Mouse (Mus musculus) T-helper 2 cell (primary cell): Measurements from ENCODE around the gene E2f2.

Experiments used
- in situ Hi-C: fragments of 300-600 bp; cut with MboI, MseI; formaldehyde crosslinking; loops from one replicate; pipeline ENCODE4 v1.15.1; 2025; ENCODE audit warnings: high pct_unique_total_duplicates

The E2f2 gene

GRCm38 (mm10) chr4:136173210-136173715 lies 1.1 kb downstream of the E2f2 start:
- in situ Hi-C loops: no loop called here

- in situ Hi-C loops: no loop called here
Measured at GRCm38 (mm10) chr4:136174216-136175193, 2.3 kb downstream of the E2f2 start.

- in situ Hi-C loops: no loop called here
Measured at GRCm38 (mm10) chr4:136176022-136176552, 3.9 kb downstream of the E2f2 start.

- in situ Hi-C loops: no loop called here
Measured at GRCm38 (mm10) chr4:136177244-136177611, 5.0 kb downstream of the E2f2 start.

DNA sequence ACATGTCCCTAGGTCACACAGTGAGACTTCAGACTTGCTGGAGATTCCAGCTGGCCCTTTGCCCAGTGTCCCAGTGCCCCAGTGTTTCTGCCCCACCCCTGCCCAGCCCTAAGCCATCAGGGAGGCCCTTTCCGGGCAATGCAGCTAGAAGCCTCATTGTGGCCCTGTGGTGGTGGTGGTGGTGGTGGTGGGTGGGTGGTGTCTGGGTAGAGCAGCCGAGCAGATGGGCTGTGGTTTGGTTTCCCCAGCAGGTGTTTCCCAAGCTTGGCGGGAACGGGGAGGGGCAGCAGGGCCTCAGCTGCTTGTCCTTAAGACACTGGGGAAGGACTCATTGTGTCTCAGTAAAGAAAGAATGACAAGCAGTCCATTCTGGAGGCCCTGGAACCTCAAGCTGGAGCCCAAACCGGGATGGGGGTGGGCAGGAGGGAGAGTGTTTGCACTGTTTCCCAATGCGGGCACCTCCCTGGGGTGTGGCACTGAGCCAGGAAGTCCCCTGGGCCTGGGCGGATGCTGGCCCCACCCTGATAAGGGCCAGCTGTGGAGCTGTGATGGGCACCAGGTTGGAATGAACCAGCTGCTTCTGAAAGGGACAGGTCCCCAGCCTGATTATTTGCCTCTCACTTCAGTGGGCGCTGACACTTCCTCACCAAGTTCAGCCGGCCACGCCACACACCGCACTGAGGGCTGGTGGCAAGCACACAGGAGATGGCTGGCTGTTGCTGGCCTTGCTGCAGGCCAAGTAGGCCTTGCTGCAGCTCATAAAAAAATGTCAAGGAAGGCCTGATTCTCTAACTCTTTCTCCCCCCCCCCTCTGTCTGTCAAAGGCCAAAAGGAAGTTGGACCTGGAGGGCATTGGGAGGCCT lies 5.6 kb downstream of the E2f2 start:
- in situ Hi-C loops: no loop called here

DNA sequence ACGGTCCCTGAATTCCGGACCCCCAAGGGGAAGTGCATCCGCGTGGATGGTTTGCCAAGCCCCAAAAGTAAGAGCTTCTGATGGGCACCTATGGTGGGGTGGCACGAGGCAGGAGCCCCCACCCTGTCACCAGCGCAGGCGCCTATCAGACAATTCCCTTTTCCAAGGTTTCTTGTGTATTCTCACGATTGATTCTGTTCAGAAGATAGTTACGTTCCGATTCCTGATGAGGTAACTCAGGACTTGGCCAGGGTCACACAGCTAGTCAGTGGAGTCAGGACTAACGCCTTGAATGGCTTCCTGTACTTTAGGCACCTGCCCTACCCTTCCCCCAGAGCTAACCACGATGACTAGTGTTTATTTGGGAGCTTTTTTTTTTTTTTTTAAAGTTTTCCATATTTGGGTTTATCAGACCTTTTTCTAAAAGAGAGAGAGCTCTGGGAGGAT lies 6.3 kb downstream of the E2f2 start:
- in situ Hi-C loops: no loop called here

DNA sequence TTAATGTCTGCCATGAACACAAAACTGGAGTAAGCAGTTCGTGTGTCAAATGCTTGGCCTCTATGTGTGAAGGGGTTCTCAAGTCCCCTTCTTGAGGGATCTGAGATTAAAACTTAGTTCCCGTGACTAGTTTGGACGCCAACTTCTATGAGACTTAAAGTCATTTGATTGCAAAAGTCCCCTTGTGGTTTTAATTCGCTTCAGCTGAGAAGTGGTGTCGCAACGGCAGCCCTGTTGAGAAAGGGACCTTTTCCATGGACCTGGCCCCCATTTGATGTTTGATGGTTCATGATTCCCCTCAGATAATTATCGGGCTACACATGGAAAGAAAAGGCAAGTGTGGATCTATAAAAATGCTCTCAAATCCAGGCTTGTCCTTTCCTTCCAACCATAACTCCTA lies 7.3 kb downstream of the E2f2 start:
- in situ Hi-C loops: no loop called here

DNA sequence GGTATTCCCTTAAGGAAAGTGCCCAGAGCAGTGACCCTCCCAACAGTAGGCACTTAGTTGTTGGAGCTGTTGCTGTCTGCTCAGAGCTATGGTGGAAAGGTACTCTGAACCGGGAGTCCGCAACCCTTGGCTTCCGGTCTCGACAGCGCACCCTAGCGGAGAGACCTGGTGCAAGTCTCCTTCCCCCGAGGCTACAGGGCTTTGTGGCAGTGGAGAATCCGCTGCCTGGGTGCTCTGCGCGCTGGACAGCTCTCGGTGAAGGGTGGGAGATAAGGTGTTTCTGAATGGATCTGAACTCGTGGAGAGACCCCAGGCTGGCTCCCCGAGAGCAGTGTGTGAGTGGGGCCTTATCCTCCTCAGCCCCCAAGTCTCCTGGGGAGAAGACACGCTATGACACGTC lies 7.8 kb downstream of the E2f2 start:
- in situ Hi-C loops: no loop called here

GRCm38 (mm10) chr4:136180408-136181330 lies 8.5 kb downstream of the E2f2 start:
- in situ Hi-C loops: no loop called here

DNA sequence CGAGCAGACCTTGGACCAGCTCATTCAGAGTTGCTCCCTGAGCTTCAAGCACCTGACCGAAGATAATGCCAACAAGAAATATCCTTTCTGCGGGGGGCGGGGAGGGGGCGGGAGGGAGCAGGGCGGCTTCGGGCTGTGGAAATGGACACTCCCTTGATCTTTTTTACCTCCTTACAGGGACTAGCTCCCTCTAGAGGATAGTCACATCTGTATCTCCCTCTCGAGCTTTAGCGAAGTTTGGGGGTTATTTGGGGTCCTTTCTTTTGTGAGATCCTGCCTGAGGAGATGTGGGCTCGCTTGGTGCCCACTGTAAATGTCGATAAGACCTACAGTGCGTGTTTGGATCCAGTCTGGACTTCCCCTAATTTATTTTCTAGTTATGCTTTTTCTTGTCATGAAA lies 9.2 kb downstream of the E2f2 start:
- in situ Hi-C loops: no loop called here

GRCm38 (mm10) chr4:136185375-136185774 lies 13.2 kb downstream of the E2f2 start:
- in situ Hi-C loops: no loop called here

DNA sequence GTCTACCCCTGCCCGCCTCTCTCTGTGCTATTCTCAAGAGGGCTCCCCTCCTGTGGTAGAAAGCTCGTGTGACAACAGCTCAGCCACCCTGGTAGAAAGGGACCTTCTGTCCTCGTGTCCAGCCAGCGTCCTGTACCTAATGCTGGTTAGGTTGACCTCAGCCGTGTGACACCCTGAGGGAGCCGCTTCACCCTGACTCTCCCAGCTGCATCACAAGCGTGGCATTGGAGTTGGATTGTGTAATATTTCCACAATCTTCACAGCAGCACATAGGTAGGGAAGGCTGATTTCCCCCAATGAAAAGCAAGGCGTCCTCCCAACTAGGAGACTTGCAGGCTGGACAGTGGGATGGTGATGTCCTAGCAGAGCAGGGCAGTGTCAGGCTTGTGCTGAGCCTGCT lies 14.1 kb downstream of the E2f2 start:
- in situ Hi-C loops: no loop called here

DNA sequence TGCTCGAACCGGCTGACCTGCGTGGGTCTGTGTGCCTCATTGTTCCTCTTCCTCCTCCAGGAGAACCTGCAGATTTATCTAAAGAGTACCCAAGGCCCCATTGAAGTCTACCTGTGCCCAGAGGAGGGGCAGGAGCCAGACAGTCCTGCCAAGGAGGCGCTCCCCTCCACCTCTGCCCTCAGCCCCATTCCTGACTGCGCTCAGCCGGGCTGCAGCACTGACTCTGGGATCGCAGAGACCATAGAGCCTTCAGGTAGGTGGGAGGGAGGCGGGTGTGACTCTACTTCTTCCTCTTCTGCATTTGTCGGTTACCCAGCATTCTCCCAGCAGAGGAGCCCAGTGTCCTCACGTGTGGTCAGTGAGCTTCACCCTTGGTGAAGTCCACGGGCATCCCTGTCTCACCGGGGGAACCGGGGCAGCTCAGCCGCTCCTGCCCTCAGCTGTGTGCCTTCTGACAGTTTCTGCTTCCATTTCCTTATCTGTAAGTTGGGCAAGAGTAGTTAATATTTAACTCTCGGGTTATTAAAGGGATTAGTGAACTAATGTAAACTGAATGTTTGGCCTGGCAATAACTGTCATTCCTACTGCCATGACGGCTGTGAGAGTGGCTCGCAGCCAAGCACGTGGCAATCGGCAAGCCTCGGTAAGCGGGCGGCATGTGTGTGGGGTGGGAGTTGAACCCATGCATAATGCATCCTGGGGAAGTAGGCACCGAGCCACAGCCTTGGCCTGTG lies 14.7 kb downstream of the E2f2 start:
- in situ Hi-C loops: no loop called here

- in situ Hi-C loops: no loop called here
Measured at GRCm38 (mm10) chr4:136188973-136189737, 17.0 kb downstream of the E2f2 start.

DNA sequence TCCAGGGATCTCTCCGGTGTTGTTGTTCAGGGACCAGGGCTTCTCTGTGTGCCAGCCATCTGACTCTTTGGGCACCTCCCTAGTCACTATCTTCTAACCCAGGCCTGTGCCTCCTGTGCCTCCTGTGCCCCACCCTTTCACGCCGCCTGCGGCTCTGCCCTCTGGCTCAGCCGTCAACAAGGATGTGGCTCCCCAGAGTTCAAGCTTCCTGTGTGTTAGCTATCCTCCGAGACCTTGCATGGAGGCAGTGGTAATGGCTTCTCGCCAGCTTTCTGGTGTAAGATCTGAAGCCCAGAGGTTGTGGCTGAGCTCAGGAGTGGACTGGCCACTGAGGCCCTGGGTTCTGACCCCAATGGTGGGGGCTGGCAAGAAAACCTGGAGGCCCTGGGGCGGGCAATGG lies 17.7 kb downstream of the E2f2 start:
- in situ Hi-C loops: no loop called here

DNA sequence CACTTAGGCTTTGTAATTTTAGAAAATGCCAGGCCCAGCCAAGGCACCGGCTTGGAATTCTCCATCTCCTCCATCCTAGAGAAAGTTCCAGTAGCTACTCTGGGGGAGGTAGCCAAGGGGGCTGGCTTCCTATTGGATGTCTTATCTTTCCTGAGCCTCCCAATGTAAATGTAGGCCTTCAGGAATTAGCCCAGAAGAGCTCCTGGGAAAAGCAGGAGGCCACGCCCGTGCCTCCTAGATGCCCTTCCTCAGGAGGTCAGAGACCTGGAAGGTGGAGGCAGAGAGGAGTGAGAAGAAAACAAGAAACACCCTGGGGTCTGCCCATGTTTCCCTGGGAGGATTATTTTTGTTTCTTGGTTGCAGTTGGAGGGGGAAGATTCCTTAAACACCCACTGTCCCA lies 21.4 kb downstream of the E2f2 start:
- in situ Hi-C loops: no loop called here

- in situ Hi-C loops: loop anchor here (5.0 kb wide), 1 partner anchor 33 kb away; no protein-coding TSS in a partner anchor
Measured at GRCm38 (mm10) chr4:136195029-136195428, 22.8 kb downstream of the E2f2 start.

DNA sequence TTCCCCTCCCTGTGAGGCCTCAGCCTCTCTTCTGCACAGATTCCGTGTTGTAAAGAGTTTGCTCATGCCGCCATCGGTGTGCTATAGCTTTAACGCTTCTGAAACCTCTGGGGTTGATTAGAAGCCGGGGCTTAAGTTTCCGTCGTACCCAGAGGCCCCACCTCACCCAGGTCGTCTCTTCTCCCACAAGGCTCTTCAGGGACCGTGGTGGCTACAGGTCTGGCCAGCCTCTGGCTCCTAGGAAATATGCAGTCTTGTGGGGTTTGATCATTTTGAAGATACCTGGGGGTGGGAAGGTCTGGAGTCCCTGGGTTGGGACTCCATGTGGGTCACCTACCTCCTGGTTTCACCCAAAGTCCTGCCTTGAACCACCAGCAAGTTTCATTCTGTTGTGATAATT lies 23.4 kb downstream of the E2f2 start:
- in situ Hi-C loops: loop anchor here (5.0 kb wide), 1 partner anchor 33 kb away; no protein-coding TSS in a partner anchor

DNA sequence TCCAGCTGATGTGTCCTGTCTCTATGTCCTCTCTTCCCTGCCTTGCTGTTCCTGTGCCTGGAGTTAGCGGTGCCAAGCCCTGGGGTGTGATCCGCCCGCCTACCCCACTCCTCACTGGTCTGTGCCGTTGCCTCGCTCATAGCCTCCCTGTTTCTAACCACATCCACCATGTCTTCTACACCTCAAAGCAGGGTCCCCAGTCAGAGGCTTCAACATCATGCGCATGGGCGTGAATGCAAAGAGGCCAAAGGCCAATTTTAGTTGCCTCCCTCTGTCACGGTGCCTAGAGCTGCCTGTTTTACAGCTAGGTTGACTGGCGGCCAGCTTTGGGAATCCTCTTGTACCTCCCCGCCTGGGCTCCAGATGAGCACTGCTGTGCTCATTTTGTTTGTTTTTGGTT lies 24.0 kb downstream of the E2f2 start:
- in situ Hi-C loops: loop anchor here (5.0 kb wide), 1 partner anchor 34 kb away; no protein-coding TSS in a partner anchor
